Mouse (Mus musculus): ENCODE results near the gene Gpd1. TPM values are rescaled to one million over a fixed set of nuclear protein-coding genes. Genes with fewer than 3 reads are reported as not detected.

Gpd1 gene
- polyA plus RNA-seq, 1 experiment: 114 TPM

- no peaks in the 10 kb centered on the region for H3K4me1 ChIP-seq (ENCODE audit: control insufficient read depth, insufficient read depth, low read length)
- no peak for DNase-seq
- WGBS: 95% methylated on average over 13 of the region's 13 CpGs
- no peak for TF ChIP-seq CTCF (IDR thresholded peaks at IDR 0.05; ENCODE audit: insufficient read depth, low read length)
- no peak for TF ChIP-seq POLR2A (IDR thresholded peaks at IDR 0.05; ENCODE audit: borderline replicate concordance, extremely low read depth, low read depth, low read length)
- no peak overlapping the region for H3K4me3 ChIP-seq (replicated peaks; ENCODE audit: extremely low read depth, low read depth, low read length)
Observed at GRCm38 (mm10) chr15:99708176-99708575, 9.1 kb upstream of the Gpd1 start.

GRCm38 (mm10) chr15:99710221-99711190 is 6.8 kb upstream of the Gpd1 start:
- H3K4me3 ChIP-seq (replicated peaks; ENCODE audit: extremely low read depth, low read depth, low read length): no peak overlapping the region
- no peaks in the 10 kb centered on the region for H3K4me1 ChIP-seq (ENCODE audit: control insufficient read depth, insufficient read depth, low read length)
- WGBS: 87% methylated on average over 10 of the region's 10 CpGs
- no peak for DNase-seq
- TF ChIP-seq CTCF (IDR thresholded peaks at IDR 0.05; ENCODE audit: insufficient read depth, low read length) (no peak), POLR2A (IDR thresholded peaks at IDR 0.05; ENCODE audit: borderline replicate concordance, extremely low read depth, low read depth, low read length) (no peak)

GRCm38 (mm10) chr15:99711491-99711890 is 5.8 kb upstream of the Gpd1 start:
- TF ChIP-seq CTCF (IDR thresholded peaks at IDR 0.05; ENCODE audit: insufficient read depth, low read length): no peak
- no peak for TF ChIP-seq POLR2A (IDR thresholded peaks at IDR 0.05; ENCODE audit: borderline replicate concordance, extremely low read depth, low read depth, low read length)
- 67% methylated on average over 3 of the region's 3 CpGs for WGBS

GRCm38 (mm10) chr15:99712666-99713559 is 4.4 kb upstream of the Gpd1 start:
- 63% methylated on average over 13 of the region's 13 CpGs for WGBS
- no peak for TF ChIP-seq CTCF (IDR thresholded peaks at IDR 0.05; ENCODE audit: insufficient read depth, low read length)
- TF ChIP-seq POLR2A (IDR thresholded peaks at IDR 0.05; ENCODE audit: borderline replicate concordance, extremely low read depth, low read depth, low read length): no peak
- DNase-seq: no peak
- no peaks in the 10 kb centered on the region for H3K4me1 ChIP-seq (ENCODE audit: control insufficient read depth, insufficient read depth, low read length)
- H3K4me3 ChIP-seq (replicated peaks; ENCODE audit: extremely low read depth, low read depth, low read length): no peak overlapping the region

More at GRCm38 (mm10) chr15:99711491-99711890, 5.8 kb upstream of the Gpd1 start:
- DNase-seq: no peak
- H3K4me1 ChIP-seq (ENCODE audit: control insufficient read depth, insufficient read depth, low read length): no peaks in the 10 kb centered on the region
- H3K4me3 ChIP-seq (replicated peaks; ENCODE audit: extremely low read depth, low read depth, low read length): no peak overlapping the region

- TF ChIP-seq CTCF (IDR thresholded peaks at IDR 0.05; ENCODE audit: insufficient read depth, low read length) (no peak), POLR2A (IDR thresholded peaks at IDR 0.05; ENCODE audit: borderline replicate concordance, extremely low read depth, low read depth, low read length) (no peak)
- no peak overlapping the region for H3K4me3 ChIP-seq (replicated peaks; ENCODE audit: extremely low read depth, low read depth, low read length)
- H3K4me1 ChIP-seq (ENCODE audit: control insufficient read depth, insufficient read depth, low read length): no peaks in the 10 kb centered on the region
- DNase-seq: no peak
- WGBS: 90% methylated on average over 3 of the region's 3 CpGs
Observed at GRCm38 (mm10) chr15:99713569-99713968, 3.7 kb upstream of the Gpd1 start.

GRCm38 (mm10) chr15:99714206-99714605 is 3.1 kb upstream of the Gpd1 start:
- DNase-seq: no peak
- H3K4me1 ChIP-seq (ENCODE audit: control insufficient read depth, insufficient read depth, low read length): no peaks in the 10 kb centered on the region
- 64% methylated on average over 4 of the region's 4 CpGs for WGBS
- no peak for TF ChIP-seq POLR2A (IDR thresholded peaks at IDR 0.05; ENCODE audit: borderline replicate concordance, extremely low read depth, low read depth, low read length)
- TF ChIP-seq CTCF (IDR thresholded peaks at IDR 0.05; ENCODE audit: insufficient read depth, low read length): no peak
- no peak overlapping the region for H3K4me3 ChIP-seq (replicated peaks; ENCODE audit: extremely low read depth, low read depth, low read length)

GRCm38 (mm10) chr15:99714858-99715257 is 2.5 kb upstream of the Gpd1 start:
- TF ChIP-seq POLR2A (IDR thresholded peaks at IDR 0.05; ENCODE audit: borderline replicate concordance, extremely low read depth, low read depth, low read length) (no peak), CTCF (IDR thresholded peaks at IDR 0.05; ENCODE audit: insufficient read depth, low read length) (peak; percentile 95)
- peak; percentile 75 for DNase-seq
- WGBS: 44% methylated on average over 7 of the region's 7 CpGs
- Histone ChIP-seq H3K4me3 (replicated peaks; ENCODE audit: extremely low read depth, low read depth, low read length) (no peak overlapping the region), H3K4me1 (ENCODE audit: control insufficient read depth, insufficient read depth, low read length) (no peaks in the 10 kb centered on the region)

GRCm38 (mm10) chr15:99715361-99715865 is 1.9 kb upstream of the Gpd1 start:
- Histone ChIP-seq H3K4me3 (replicated peaks; ENCODE audit: extremely low read depth, low read depth, low read length) (no peak overlapping the region), H3K4me1 (ENCODE audit: control insufficient read depth, insufficient read depth, low read length) (no peaks in the 10 kb centered on the region)
- DNase-seq: no peak
- WGBS: 68% methylated on average over 13 of the region's 13 CpGs
- TF ChIP-seq POLR2A (IDR thresholded peaks at IDR 0.05; ENCODE audit: borderline replicate concordance, extremely low read depth, low read depth, low read length) (no peak), CTCF (IDR thresholded peaks at IDR 0.05; ENCODE audit: insufficient read depth, low read length) (no peak)
